Mouse (Mus musculus) intestine, postnatal 0 days (tissue): Measurements from ENCODE around the gene Clstn2. TPM values are rescaled to one million over a fixed set of nuclear protein-coding genes. Genes with fewer than 3 reads are reported as not detected.
A peak's percentile ranks its signal among the peaks of the same experiment; 100 is the strongest.

ENCODE experiments used
- ATAC-seq: fragments of 200-750 bp; cut with Nextera tagmentation; 2 replicates; pipeline ENCODE4 v1.8.0; 2017; ENCODE audit warnings: mild to moderate bottlenecking, moderate TSS enrichment, moderate library complexity
- H3K27ac ChIP-seq: fragments of 300-500 bp; sonication (generic); 2 replicates; pipeline ENCODE4 v1.5.1; 2014; ENCODE audit warnings: mild to moderate bottlenecking, low read depth, low read length, moderate library complexity
- H3K27me3 ChIP-seq: fragments of 300-500 bp; sonication (generic); replicated peaks from 2 replicates; pipeline ENCODE4 v1.6.1; 2014; ENCODE audit warnings: low read length, mixed read lengths; ENCODE audit not compliant: control insufficient read depth, insufficient read depth
- H3K36me3 ChIP-seq: fragments of 300-500 bp; sonication (generic); 2 replicates; pipeline ENCODE4 v1.6.1; 2014; ENCODE audit warnings: mild to moderate bottlenecking, moderate library complexity; ENCODE audit not compliant: control insufficient read depth, insufficient read depth
- H3K4me1 ChIP-seq: fragments of 300-500 bp; sonication (generic); replicated peaks from 2 replicates; pipeline ENCODE4 v1.6.1; 2014; ENCODE audit warnings: antibody characterized with exemption, low read length, mixed read lengths; ENCODE audit not compliant: control insufficient read depth, insufficient read depth
- H3K4me2 ChIP-seq: fragments of 300-500 bp; sonication (generic); replicated peaks from 2 replicates; pipeline ENCODE4 v1.6.1; 2014; ENCODE audit warnings: low read depth, mild to moderate bottlenecking, moderate library complexity
- H3K4me3 ChIP-seq: fragments of 300-500 bp; sonication (generic); 2 replicates; pipeline ENCODE4 v1.5.1; 2014; ENCODE audit warnings: low read depth, low read length
- H3K9ac ChIP-seq: fragments of 300-500 bp; sonication (generic); 2 replicates; pipeline ENCODE4 v1.6.1; 2014; ENCODE audit warnings: mild to moderate bottlenecking, low read depth, low read length
- H3K9me3 ChIP-seq: fragments of 300-500 bp; sonication (generic); 2 replicates; pipeline ENCODE4 v1.6.1; 2016; ENCODE audit warnings: mixed run types; ENCODE audit not compliant: control insufficient read depth
- CTCF ChIP-seq: sonication (generic); IDR thresholded peaks from 2 replicates; pipeline ENCODE4 v1.5.1; 2016; ENCODE audit warnings: low read depth, mild to moderate bottlenecking, control low read depth, antibody characterized with exemption, moderate library complexity
- WGBS: fragments of 180-500 bp; shearing (Covaris S2); extraction: QIAGEN DNeasy Blood & Tissue Kit; methylation state at CpG from one replicate; pipeline ENCODE4 v1.1.7; 2014; 5-methylcytosine and 5-hydroxymethylcytosine counted together
- polyA plus RNA-seq: library from polyadenylated mRNA; unstranded; fragments of >200 nt; fragmentation: Nextera tagmentation; extraction: Ambion mirVana; gene quantifications from 2 replicates; pipeline ENCODE4 v1.2.1, GENCODE M21; 2015

Gene Clstn2
- polyA plus RNA-seq, 1 experiment from 2014 or later: 0.26 TPM

- Histone ChIP-seq H3K27me3 (no peaks in the 10 kb centered on the region), H3K9ac (no peak overlapping the region), H3K9me3 (no peaks in the 10 kb centered on the region), H3K36me3 (no peaks in the 10 kb centered on the region), H3K4me1 (no peaks in the 10 kb centered on the region), H3K27ac (no peak overlapping the region), H3K4me3 (no peak overlapping the region), H3K4me2 (no peak overlapping the region)
- ATAC-seq: no peak
- WGBS: 79% methylated on average over 4 of the region's 4 CpGs
- no peak for TF ChIP-seq CTCF
These were observed 346.1 kb downstream of the Clstn2 start for GRCm38 (mm10) chr9:97686826-97687425.

GRCm38 (mm10) chr9:97685664-97686063 is 347.3 kb downstream of the Clstn2 start:
- ATAC-seq: no peak

DNA sequence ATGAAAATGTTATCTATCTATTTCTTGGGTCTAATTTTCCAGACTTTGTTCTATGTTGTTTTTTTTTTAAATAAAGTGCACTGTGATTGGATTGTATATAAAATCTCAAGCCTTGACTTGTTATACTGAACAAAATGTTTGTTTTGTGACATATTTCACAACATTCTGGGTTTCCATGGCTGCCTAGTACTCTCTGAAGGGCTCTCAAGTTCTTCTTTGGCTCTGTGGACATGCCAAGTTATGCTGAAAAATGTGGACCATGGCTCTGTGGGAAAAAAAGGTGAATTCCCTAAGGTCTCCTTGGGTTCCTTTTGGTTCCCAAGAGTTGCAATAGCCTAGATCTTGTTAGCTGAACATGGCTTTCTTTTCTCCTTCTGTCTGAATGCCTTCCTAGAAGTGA is 353.1 kb downstream of the Clstn2 start:
- Histone ChIP-seq H3K27ac (no peak overlapping the region), H3K4me2 (no peak overlapping the region), H3K4me1 (no peaks in the 10 kb centered on the region), H3K27me3 (no peaks in the 10 kb centered on the region), H3K36me3 (no peaks in the 10 kb centered on the region), H3K9ac (no peak overlapping the region), H3K4me3 (no peak overlapping the region), H3K9me3 (no peaks in the 10 kb centered on the region)
- TF ChIP-seq CTCF: no peak
- no peak for ATAC-seq

More at GRCm38 (mm10) chr9:97685664-97686063, 347.3 kb downstream of the Clstn2 start:
- no peaks in the 10 kb centered on the region for H3K27me3 ChIP-seq
- no peak for TF ChIP-seq CTCF
- H3K27ac ChIP-seq: no peak overlapping the region
- no peaks in the 10 kb centered on the region for H3K4me1 ChIP-seq
- H3K9me3 ChIP-seq: no peaks in the 10 kb centered on the region
- H3K4me2 ChIP-seq: no peak overlapping the region
- H3K36me3 ChIP-seq: no peaks in the 10 kb centered on the region
- no peak overlapping the region for H3K9ac ChIP-seq
- H3K4me3 ChIP-seq: no peak overlapping the region
- 81% methylated on average over 4 of the region's 4 CpGs for WGBS

DNA sequence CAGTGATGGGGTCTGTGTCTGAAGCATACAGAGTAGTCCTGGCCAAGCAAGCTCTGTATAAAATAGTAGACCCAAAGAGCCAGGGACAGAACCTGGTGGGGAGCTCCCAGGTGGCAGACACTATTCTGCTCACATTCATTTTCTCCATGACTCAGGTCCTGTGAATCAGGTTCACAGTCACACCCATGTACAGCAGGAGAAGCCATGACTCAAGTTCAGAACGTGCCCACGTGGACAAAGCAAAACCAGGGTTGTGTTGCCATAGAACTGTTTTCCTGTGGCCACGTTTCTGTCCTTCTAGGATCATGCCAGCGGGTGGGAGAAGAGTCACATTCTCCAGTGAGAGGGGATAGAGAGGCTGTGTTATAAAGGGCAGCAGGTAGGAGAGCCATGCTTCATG is 353.9 kb downstream of the Clstn2 start:
- TF ChIP-seq CTCF: 0 out of 2 replicates have a peak, but pooled peaks have one; percentile 11

DNA sequence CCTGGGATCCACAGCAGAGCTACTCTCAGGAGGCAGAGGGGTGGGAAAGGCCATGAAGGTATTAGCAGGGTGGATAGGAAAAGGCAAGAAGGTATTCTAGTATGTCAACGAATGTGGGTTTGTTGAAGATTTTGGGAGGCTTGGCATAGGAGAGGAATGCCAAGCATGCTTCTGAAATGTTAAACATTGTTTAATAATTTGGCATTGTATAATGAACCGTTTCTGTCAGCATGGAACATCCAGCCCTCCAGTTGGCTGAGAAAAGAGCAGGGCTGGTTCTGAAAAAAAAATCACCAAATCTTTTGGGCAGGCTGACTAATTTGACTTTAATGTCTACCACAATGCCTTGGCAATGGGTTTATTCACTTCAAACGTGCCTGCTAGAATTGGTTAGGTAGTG is 355.9 kb downstream of the Clstn2 start:
- H3K4me3 ChIP-seq: no peak overlapping the region
- no peak for TF ChIP-seq CTCF
- no peak overlapping the region for H3K4me2 ChIP-seq
- H3K27me3 ChIP-seq: no peaks in the 10 kb centered on the region
- no peak for ATAC-seq
- no peak overlapping the region for H3K27ac ChIP-seq
- H3K9ac ChIP-seq: no peak overlapping the region
- 45% methylated on average over 3 of the region's 3 CpGs for whole genome bisulfite sequencing
- H3K4me1 ChIP-seq: no peaks in the 10 kb centered on the region
- H3K36me3 ChIP-seq: no peaks in the 10 kb centered on the region
- H3K9me3 ChIP-seq: no peaks in the 10 kb centered on the region

More for the DNA sequence above, 353.9 kb downstream of the Clstn2 start:
- no peak overlapping the region for H3K4me2 ChIP-seq
- ATAC-seq: no peak
- no peak overlapping the region for H3K4me3 ChIP-seq
- 68% methylated on average over 4 of the region's 4 CpGs for WGBS
- no peak overlapping the region for H3K27ac ChIP-seq
- H3K4me1 ChIP-seq: no peaks in the 10 kb centered on the region
- no peaks in the 10 kb centered on the region for H3K9me3 ChIP-seq
- H3K36me3 ChIP-seq: no peaks in the 10 kb centered on the region
- no peak overlapping the region for H3K9ac ChIP-seq
- no peaks in the 10 kb centered on the region for H3K27me3 ChIP-seq

GRCm38 (mm10) chr9:97672681-97673080 is 360.3 kb downstream of the Clstn2 start:
- no peak overlapping the region for H3K27ac ChIP-seq
- no peak overlapping the region for H3K4me2 ChIP-seq
- no peak for ATAC-seq
- H3K9me3 ChIP-seq: no peaks in the 10 kb centered on the region
- no peak overlapping the region for H3K4me3 ChIP-seq
- TF ChIP-seq CTCF: no peak
- H3K36me3 ChIP-seq: no peaks in the 10 kb centered on the region
- 74% methylated on average over 5 of the region's 5 CpGs for WGBS
- H3K27me3 ChIP-seq: no peaks in the 10 kb centered on the region
- H3K9ac ChIP-seq: no peak overlapping the region
- H3K4me1 ChIP-seq: no peaks in the 10 kb centered on the region

DNA sequence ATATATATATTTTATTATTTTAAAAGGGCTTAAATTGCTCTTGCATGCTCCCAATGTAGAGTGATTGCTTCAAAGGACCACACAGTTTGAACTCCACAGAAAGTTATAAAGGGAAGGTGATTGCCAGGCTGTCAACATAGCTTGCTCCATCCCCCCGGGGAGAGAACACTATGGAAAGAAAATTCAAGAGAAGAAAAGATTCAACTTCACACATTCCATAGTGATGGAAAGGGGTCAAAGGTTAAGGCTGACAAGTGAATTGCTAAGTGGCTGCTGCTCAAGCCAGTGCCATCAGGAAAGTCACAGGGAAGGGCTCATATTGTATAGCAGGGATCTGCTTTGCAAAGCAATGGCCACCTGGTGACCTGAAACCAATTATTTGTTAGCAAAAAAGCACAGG is 360.8 kb downstream of the Clstn2 start:
- 41% methylated on average over 1 of the region's 1 CpGs for WGBS
- Histone ChIP-seq H3K36me3 (no peaks in the 10 kb centered on the region), H3K4me2 (no peak overlapping the region), H3K9ac (no peak overlapping the region), H3K4me1 (no peaks in the 10 kb centered on the region), H3K27me3 (no peaks in the 10 kb centered on the region), H3K27ac (no peak overlapping the region), H3K4me3 (no peak overlapping the region), H3K9me3 (no peaks in the 10 kb centered on the region)
- no peak for ATAC-seq
- no peak for TF ChIP-seq CTCF
